Mouse (Mus musculus): ENCODE measurements around the gene Hs6st3.

DNA sequence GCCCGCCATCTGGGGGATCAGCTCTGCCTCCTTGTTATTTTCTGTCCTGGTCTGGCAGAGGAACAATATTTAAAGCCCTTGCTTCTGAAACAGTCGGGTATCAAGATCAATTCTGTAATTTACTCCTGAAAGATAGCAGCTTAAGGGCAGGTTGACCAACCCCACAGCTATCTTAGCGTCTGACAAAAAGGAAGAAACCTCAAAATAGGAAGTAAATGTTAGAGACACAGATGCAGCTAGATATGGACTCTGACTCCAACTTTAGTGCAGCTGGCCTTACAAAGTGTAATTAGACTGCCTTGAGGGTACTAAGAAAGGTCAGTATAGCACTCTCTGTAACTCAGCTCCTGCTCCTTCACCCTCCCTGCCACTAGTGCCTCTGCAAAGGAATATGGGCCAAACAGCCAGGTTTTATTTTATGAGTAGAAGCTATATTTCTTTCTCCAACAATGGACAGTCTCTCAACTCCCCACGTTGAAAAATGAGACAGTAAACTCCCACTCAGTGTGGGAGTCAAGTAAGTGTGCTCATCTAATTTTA is 710.7 kb downstream of the Hs6st3 start:
- no peak for TF ChIP-seq CTCF (conservative IDR thresholded peaks at IDR 0.05; ENCODE audit: low read length)
- TF ChIP-seq NANOG (IDR thresholded peaks at IDR 0.05; ENCODE audit: borderline replicate concordance, low read length), result no peak
